14 mouse cellular contexts compared by ENCODE assay signal in the genomic region with DNA sequence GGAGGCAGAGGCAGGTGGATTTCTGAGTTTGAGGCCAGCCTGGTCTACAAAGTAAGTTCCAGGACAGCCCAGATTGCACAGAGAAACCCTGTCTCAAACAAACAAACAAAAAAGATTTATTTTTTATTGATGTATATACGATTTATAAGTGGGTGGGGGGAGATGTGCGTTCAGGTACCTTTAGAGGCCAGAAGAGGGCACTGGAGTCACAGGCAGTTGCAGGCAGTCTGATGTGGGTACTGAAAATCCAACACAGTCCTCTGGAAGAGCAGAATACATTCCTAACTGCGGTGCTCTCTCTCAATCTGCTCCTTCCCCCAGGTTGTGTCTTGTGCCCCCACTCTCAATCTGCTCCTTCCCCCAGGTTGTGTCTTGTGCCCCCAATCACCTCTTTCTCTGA. TPM values are rescaled to one million over a fixed set of nuclear protein-coding genes. Genes with fewer than 3 reads are reported as not detected.
DNase-seq lines count a peak whose midpoint lies in the region; TF ChIP-seq lines count a peak whose summit lies in the region.
"Had no signal": no experiment of that assay in that cellular context is flagged by ENCODE, and none has a peak within 500 bp of the region (broad histone marks: within the 10 kb centered on the region; RNA-seq: fewer than 3 reads in every experiment).

No protein-coding gene starts in this region.

- TF ChIP-seq POLR2A in cerebellum, adult 2 months (IDR thresholded peaks at IDR 0.05; ENCODE audit: borderline replicate concordance, insufficient read depth, low read length), result no peak

- TF ChIP-seq CTCF in layer of hippocampus, adult 2 months (conservative IDR thresholded peaks at IDR 0.05), result peak; percentile 53
- no peak for TF ChIP-seq CTCF in cerebellum, adult 2 months (IDR thresholded peaks at IDR 0.05; ENCODE audit: borderline replicate concordance, insufficient read depth, low read depth, low read length)

- DNase-seq in layer of hippocampus, adult 2 months (ENCODE audit: low spot score in 2 of 2), result no peak
- DNase-seq in layer of hippocampus, adult 9-11 months, result no peak
- DNase-seq in A20 (ENCODE audit: low read depth, low spot score), result peak; percentile 55
- DNase-seq in ES-CJ7 (ENCODE audit: low read depth, low spot score), result peak; percentile 74
- peak; percentile 42 for DNase-seq in induced T-regulatory cell, adult 2 months (ENCODE audit: low read depth)
- DNase-seq in cerebellum, postnatal 4 days (ENCODE audit: low spot score in 2 of 2), result no peak
- no peak for DNase-seq in cerebellum, adult 2 months
- no peak for DNase-seq in heart, adult 18-20 months
- DNase-seq: adrenal gland, adult 8-10 months; gastrocnemius, postnatal 10 days; lung, postnatal 4 days; right cerebral cortex, adult 18-20 months had no signal

- H3K27ac ChIP-seq in layer of hippocampus, adult 2 months, result no peak overlapping the region
- H3K27ac ChIP-seq in cerebellum, adult 2 months (ENCODE audit: insufficient read depth, low read length), result no peak overlapping the region
- H3K27ac ChIP-seq: embryonic facial prominence, embryonic 10.5 days; neural tube, embryonic 15.5 days had no signal

- 61% methylated on average over 3 of the region's 3 CpGs for WGBS in cerebellum, adult 2 months

- peaks cover 3% of the 10 kb centered on the region; the same call in 1 of the 2 replicates for H3K4me1 ChIP-seq in cerebellum, adult 2 months (ENCODE audit: control insufficient read depth, insufficient read depth, low read length)

- H3K27me3 ChIP-seq in cerebellum, adult 2 months (ENCODE audit: control insufficient read depth, insufficient read depth, low read length), result no peaks in the 10 kb centered on the region

- no peak overlapping the region for H3K4me3 ChIP-seq in layer of hippocampus, adult 2 months
- no peak overlapping the region for H3K4me3 ChIP-seq in cerebellum, adult 2 months (replicated peaks; ENCODE audit: insufficient read depth, low read depth, low read length)
- H3K4me3 ChIP-seq: embryonic facial prominence, embryonic 10.5 days; neural tube, embryonic 15.5 days had no signal

RNA-seq across cellular contexts. Expression of a gene that starts 14.9 kb away (rescaled TPM):
- total RNA-seq in layer of hippocampus, adult 2 months (2021), result 10 to 100 TPM; 14.3 to 16.3 TPM
- 14.9 and 15.6 TPM in 2 replicates for polyA plus RNA-seq in cerebellum, adult 2 months (2012; rRNA removed)
- 100 to 1,000 TPM; 192 to 214 TPM for total RNA-seq in heart, adult 18-20 months (2021)

RNA-seq across cellular contexts. Expression of a gene that starts 23.6 kb away (rescaled TPM):
- 100 to 1,000 TPM; 457 to 476 TPM for total RNA-seq in layer of hippocampus, adult 2 months (2021)
- polyA plus RNA-seq in cerebellum, adult 2 months (2012; rRNA removed), result 294 and 298 TPM in 2 replicates
- 10 to 100 TPM; 87.1 to 92.2 TPM for total RNA-seq in heart, adult 18-20 months (2021)

RNA-seq across cellular contexts. Expression of a gene that starts 46.3 kb away (rescaled TPM):
- total RNA-seq in layer of hippocampus, adult 2 months (2021), result 10 to 100 TPM; 39.5 to 42.3 TPM
- polyA plus RNA-seq in cerebellum, adult 2 months (2012; rRNA removed), result 45.0 and 47.5 TPM in 2 replicates
- 10 to 100 TPM; 71.8 to 83.2 TPM for total RNA-seq in heart, adult 18-20 months (2021)

Comparison
In these comparisons a context has a peak if more than half of its experiments do, and no peak if none do; other contexts are left out.
1. DNase-seq: peak in A20 (single experiment), ES-CJ7 (single experiment) and induced T-regulatory cell, adult 2 months (single experiment); none in layer of hippocampus, adult 2 months (0 of 2), layer of hippocampus, adult 9-11 months (single experiment), cerebellum, postnatal 4 days (0 of 2), cerebellum, adult 2 months (0 of 2) and heart, adult 18-20 months (0 of 2).
2. RNA of a gene that starts 14.9 kb away (total RNA-seq): 192 to 214 TPM in heart, adult 18-20 months; 14.3 to 16.3 TPM in layer of hippocampus, adult 2 months; every median in the first group is over 10 times any median in the second.
3. RNA of a gene that starts 23.6 kb away (total RNA-seq): 457 to 476 TPM in layer of hippocampus, adult 2 months; 87.1 to 92.2 TPM in heart, adult 18-20 months; every median in the first group is over 4 times any median in the second.